Mouse (Mus musculus) C2C12 (cell line): ENCODE measurements around the gene Maip1.

ENCODE experiments used
- CTCF ChIP-seq: IDR thresholded peaks from one replicate; pipeline ENCODE4 v1.5.1; 2011; ENCODE audit not compliant: control insufficient read depth, insufficient read depth, insufficient read length
- USF1 ChIP-seq: IDR thresholded peaks from one replicate; pipeline ENCODE4 v1.6.1; 2011; ENCODE audit warnings: low read depth, mild to moderate bottlenecking, control low read depth, moderate library complexity

- TF ChIP-seq CTCF (no peak), USF1 (no peak)
Measured at GRCm38 (mm10) chr1:57392417-57392816, 13.7 kb upstream of the Maip1 start.
